Mouse (Mus musculus): ENCODE data around the gene C530008M17Rik. TPM values are rescaled to one million over a fixed set of nuclear protein-coding genes. Genes with fewer than 3 reads are reported as not detected.

The C530008M17Rik gene
- polyA plus RNA-seq, 1 experiment from 2014 or later, result 18.9 TPM

GRCm38 (mm10) chr5:76857103-76858015, 201.0 kb downstream of the C530008M17Rik start:
- DNase-seq (ENCODE audit: low spot score), result peak; percentile 36
- H3K4me2 ChIP-seq (ENCODE audit: low read depth, low read length), result peak overlapping the region; percentile 21
- peaks cover 4% of the 10 kb centered on the region for H3K4me1 ChIP-seq (ENCODE audit: control insufficient read depth, insufficient read depth, low read length)
- H3K36me3 ChIP-seq (replicated peaks; ENCODE audit: control insufficient read depth, insufficient read depth, low read depth, low read length), result no peaks in the 10 kb centered on the region
- H3K27me3 ChIP-seq (ENCODE audit: control insufficient read depth, insufficient read depth, low read length), result peaks cover 19% of the 10 kb centered on the region
- H3K9ac ChIP-seq (replicated peaks; ENCODE audit: low read length), result peak overlapping the region; percentile 34
- 8% methylated on average over 62 of the region's 62 CpGs for WGBS
- no peak overlapping the region for H3K27ac ChIP-seq (replicated peaks; ENCODE audit: low read depth, low read length)
- ATAC-seq (replicated peaks; ENCODE audit: insufficient number of reproducible peaks, low FRiP score, low TSS enrichment, low read depth), result no peak
- peak overlapping the region; percentile 27 for H3K4me3 ChIP-seq (ENCODE audit: low read depth, low read length)
- no peaks in the 10 kb centered on the region for H3K9me3 ChIP-seq (replicated peaks; ENCODE audit: control insufficient read depth, low read length)

DNA sequence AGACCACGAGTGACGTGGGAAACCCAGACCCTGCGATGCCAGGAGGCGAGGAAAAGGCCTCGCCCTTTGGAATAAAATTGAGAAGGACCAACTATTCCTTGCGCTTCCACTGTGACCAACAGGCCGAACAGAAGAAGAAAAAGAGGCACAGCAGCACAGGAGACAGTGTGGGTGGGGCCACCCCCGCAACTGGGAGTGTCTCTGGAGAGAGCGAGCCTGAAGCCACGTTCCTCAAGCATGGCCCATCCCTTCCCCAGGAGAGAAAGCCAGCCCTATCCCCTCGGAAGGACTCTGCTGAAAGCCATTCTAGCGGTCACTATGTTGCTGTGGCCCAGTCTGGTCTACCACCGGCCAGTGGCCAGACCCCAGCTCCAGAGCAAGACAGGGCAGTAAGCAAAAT, 202.1 kb downstream of the C530008M17Rik start:
- no peak overlapping the region for H3K9ac ChIP-seq (replicated peaks; ENCODE audit: low read length)
- H3K4me2 ChIP-seq (ENCODE audit: low read depth, low read length), result no peak overlapping the region
- ATAC-seq (replicated peaks; ENCODE audit: insufficient number of reproducible peaks, low FRiP score, low TSS enrichment, low read depth) (no peak), DNase-seq (ENCODE audit: low spot score) (no peak)
- 66% methylated on average over 13 of the region's 13 CpGs for WGBS
- H3K9me3 ChIP-seq (replicated peaks; ENCODE audit: control insufficient read depth, low read length), result no peaks in the 10 kb centered on the region
- no peaks in the 10 kb centered on the region for H3K36me3 ChIP-seq (replicated peaks; ENCODE audit: control insufficient read depth, insufficient read depth, low read depth, low read length)
- no peak overlapping the region for H3K27ac ChIP-seq (replicated peaks; ENCODE audit: low read depth, low read length)
- H3K4me1 ChIP-seq (ENCODE audit: control insufficient read depth, insufficient read depth, low read length), result peaks cover 4% of the 10 kb centered on the region
- H3K4me3 ChIP-seq (ENCODE audit: low read depth, low read length), result no peak overlapping the region; the same call in 1 of the 2 replicates
- H3K27me3 ChIP-seq (ENCODE audit: control insufficient read depth, insufficient read depth, low read length), result peaks cover 19% of the 10 kb centered on the region

DNA sequence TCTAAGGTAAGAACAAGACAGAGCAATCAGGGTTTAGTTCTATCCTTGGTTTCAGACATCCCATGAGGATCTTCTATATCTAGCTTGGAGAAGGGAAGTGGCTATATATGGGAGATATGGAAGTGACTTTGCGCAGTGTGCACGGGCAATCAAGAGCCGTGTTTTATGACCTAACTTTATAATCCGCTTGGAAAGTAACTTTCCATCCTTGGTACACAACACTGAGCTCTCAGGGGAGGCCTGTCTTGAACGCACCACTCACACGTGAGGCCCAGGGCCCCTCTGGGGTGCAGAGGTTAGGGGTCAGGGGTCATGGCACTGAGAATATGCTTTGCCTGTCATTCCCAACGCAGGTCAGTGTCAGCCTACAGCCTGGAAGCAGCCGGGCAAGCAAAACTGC, 210.5 kb downstream of the C530008M17Rik start:
- no peak overlapping the region for H3K9ac ChIP-seq (replicated peaks; ENCODE audit: low read length)
- no peaks in the 10 kb centered on the region for H3K4me1 ChIP-seq (ENCODE audit: control insufficient read depth, insufficient read depth, low read length)
- H3K9me3 ChIP-seq (replicated peaks; ENCODE audit: control insufficient read depth, low read length), result no peaks in the 10 kb centered on the region
- no peaks in the 10 kb centered on the region for H3K27me3 ChIP-seq (ENCODE audit: control insufficient read depth, insufficient read depth, low read length)
- no peak overlapping the region for H3K4me2 ChIP-seq (ENCODE audit: low read depth, low read length)
- no peak overlapping the region for H3K27ac ChIP-seq (replicated peaks; ENCODE audit: low read depth, low read length)
- H3K4me3 ChIP-seq (ENCODE audit: low read depth, low read length), result no peak overlapping the region
- 63% methylated on average over 8 of the region's 8 CpGs for WGBS
- no peaks in the 10 kb centered on the region for H3K36me3 ChIP-seq (replicated peaks; ENCODE audit: control insufficient read depth, insufficient read depth, low read depth, low read length)
- no peak for ATAC-seq (replicated peaks; ENCODE audit: insufficient number of reproducible peaks, low FRiP score, low TSS enrichment, low read depth)
- DNase-seq (ENCODE audit: low spot score), result no peak

GRCm38 (mm10) chr5:76868693-76869286, 212.5 kb downstream of the C530008M17Rik start:
- peak overlapping the region; percentile 25; the same call in 1 of the 2 replicates for H3K4me3 ChIP-seq (ENCODE audit: low read depth, low read length)

DNA sequence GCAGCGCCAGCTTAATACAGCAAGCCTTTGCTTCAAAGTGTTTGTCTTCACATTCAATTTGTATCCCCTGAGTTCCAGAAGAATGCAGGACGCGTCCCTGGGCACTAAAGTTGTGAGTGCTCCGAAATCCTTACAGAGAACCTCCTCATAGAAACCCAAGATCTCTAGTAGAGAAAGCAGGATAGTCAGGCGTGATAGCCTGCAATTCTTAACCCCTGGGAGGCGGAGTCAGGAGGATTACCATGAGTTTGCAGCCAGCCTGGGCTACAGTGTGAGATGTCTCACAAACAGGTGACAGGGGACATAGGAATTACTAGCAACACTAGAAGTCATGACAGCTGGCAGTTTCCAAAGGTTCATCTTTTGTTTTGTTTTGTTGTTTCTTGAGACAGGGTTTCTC, 213.2 kb downstream of the C530008M17Rik start:
- Histone ChIP-seq H3K27me3 (ENCODE audit: control insufficient read depth, insufficient read depth, low read length) (no peaks in the 10 kb centered on the region), H3K9me3 (replicated peaks; ENCODE audit: control insufficient read depth, low read length) (no peaks in the 10 kb centered on the region), H3K4me1 (ENCODE audit: control insufficient read depth, insufficient read depth, low read length) (no peaks in the 10 kb centered on the region), H3K4me3 (ENCODE audit: low read depth, low read length) (peak overlapping the region; percentile 25; the same call in 1 of the 2 replicates), H3K4me2 (ENCODE audit: low read depth, low read length) (peak overlapping the region; percentile 34; the same call in 1 of the 2 replicates), H3K36me3 (replicated peaks; ENCODE audit: control insufficient read depth, insufficient read depth, low read depth, low read length) (no peaks in the 10 kb centered on the region), H3K27ac (replicated peaks; ENCODE audit: low read depth, low read length) (no peak overlapping the region), H3K9ac (replicated peaks; ENCODE audit: low read length) (no peak overlapping the region)
- 50% methylated on average over 6 of the region's 6 CpGs for WGBS
- DNase-seq (ENCODE audit: low spot score), result no peak
- no peak for ATAC-seq (replicated peaks; ENCODE audit: insufficient number of reproducible peaks, low FRiP score, low TSS enrichment, low read depth)

More at GRCm38 (mm10) chr5:76868693-76869286, 212.5 kb downstream of the C530008M17Rik start:
- H3K27ac ChIP-seq (replicated peaks; ENCODE audit: low read depth, low read length), result no peak overlapping the region
- DNase-seq (ENCODE audit: low spot score) (peak; percentile 77), ATAC-seq (replicated peaks; ENCODE audit: insufficient number of reproducible peaks, low FRiP score, low TSS enrichment, low read depth) (0 out of 2 replicates have a peak, but pooled peaks have one; percentile 74)
- no peaks in the 10 kb centered on the region for H3K4me1 ChIP-seq (ENCODE audit: control insufficient read depth, insufficient read depth, low read length)
- WGBS, result 21% methylated on average over 16 of the region's 16 CpGs
- H3K36me3 ChIP-seq (replicated peaks; ENCODE audit: control insufficient read depth, insufficient read depth, low read depth, low read length), result no peaks in the 10 kb centered on the region
- H3K9ac ChIP-seq (replicated peaks; ENCODE audit: low read length), result no peak overlapping the region
- H3K4me2 ChIP-seq (ENCODE audit: low read depth, low read length), result peak overlapping the region; percentile 34
- H3K27me3 ChIP-seq (ENCODE audit: control insufficient read depth, insufficient read depth, low read length), result no peaks in the 10 kb centered on the region
- H3K9me3 ChIP-seq (replicated peaks; ENCODE audit: control insufficient read depth, low read length), result no peaks in the 10 kb centered on the region

DNA sequence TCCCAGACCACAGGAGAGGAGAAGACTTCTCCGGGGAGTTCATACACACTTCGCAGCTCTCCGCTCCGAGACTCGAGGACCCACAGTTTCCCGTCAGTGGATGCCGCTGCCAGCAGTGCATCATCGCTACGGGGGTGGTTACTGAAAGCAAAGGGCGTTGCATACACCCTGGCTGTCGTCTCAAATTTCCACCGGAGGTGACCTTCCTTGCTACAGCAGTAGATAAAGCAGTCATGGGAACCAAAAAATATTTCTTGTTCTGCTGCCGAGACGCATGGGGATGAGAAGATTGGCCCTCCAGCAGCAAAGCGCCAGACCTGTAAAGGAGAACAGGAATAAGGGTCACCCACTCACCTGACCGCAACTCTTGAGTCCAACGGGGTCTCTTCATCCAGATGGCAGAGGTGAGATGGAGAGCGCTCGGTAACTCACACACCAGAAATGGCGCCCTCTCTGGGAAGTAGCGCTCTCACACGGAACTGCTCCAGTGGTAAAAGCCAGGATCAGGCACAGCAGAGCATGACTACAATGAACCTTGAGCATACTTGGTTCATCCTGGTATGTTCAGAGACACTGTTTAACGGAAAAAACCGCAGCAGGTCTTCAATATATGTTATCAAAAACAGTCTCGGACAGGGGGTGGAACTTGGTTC, 219.9 kb downstream of the C530008M17Rik start:
- no peaks in the 10 kb centered on the region for H3K27me3 ChIP-seq (ENCODE audit: control insufficient read depth, insufficient read depth, low read length)
- no peak overlapping the region for H3K9ac ChIP-seq (replicated peaks; ENCODE audit: low read length)
- 90% methylated on average over 25 of the region's 25 CpGs for WGBS
- DNase-seq (ENCODE audit: low spot score) (no peak), ATAC-seq (replicated peaks; ENCODE audit: insufficient number of reproducible peaks, low FRiP score, low TSS enrichment, low read depth) (no peak)
- no peak overlapping the region for H3K27ac ChIP-seq (replicated peaks; ENCODE audit: low read depth, low read length)
- H3K4me3 ChIP-seq (ENCODE audit: low read depth, low read length), result no peak overlapping the region
- no peaks in the 10 kb centered on the region for H3K9me3 ChIP-seq (replicated peaks; ENCODE audit: control insufficient read depth, low read length)
- no peak overlapping the region for H3K4me2 ChIP-seq (ENCODE audit: low read depth, low read length)
- H3K36me3 ChIP-seq (replicated peaks; ENCODE audit: control insufficient read depth, insufficient read depth, low read depth, low read length), result no peaks in the 10 kb centered on the region; the same call in 1 of the 2 replicates
- no peaks in the 10 kb centered on the region for H3K4me1 ChIP-seq (ENCODE audit: control insufficient read depth, insufficient read depth, low read length)

- 88% methylated on average over 1 of the region's 1 CpGs for WGBS
- no peak for DNase-seq (ENCODE audit: low spot score)
- no peak for ATAC-seq (replicated peaks; ENCODE audit: insufficient number of reproducible peaks, low FRiP score, low TSS enrichment, low read depth)
- H3K27me3 ChIP-seq (ENCODE audit: control insufficient read depth, insufficient read depth, low read length), result no peaks in the 10 kb centered on the region
- H3K36me3 ChIP-seq (replicated peaks; ENCODE audit: control insufficient read depth, insufficient read depth, low read depth, low read length), result no peaks in the 10 kb centered on the region; the same call in 1 of the 2 replicates
- no peaks in the 10 kb centered on the region for H3K4me1 ChIP-seq (ENCODE audit: control insufficient read depth, insufficient read depth, low read length)
- H3K4me3 ChIP-seq (ENCODE audit: low read depth, low read length), result no peak overlapping the region
- no peaks in the 10 kb centered on the region for H3K9me3 ChIP-seq (replicated peaks; ENCODE audit: control insufficient read depth, low read length)
- no peak overlapping the region for H3K27ac ChIP-seq (replicated peaks; ENCODE audit: low read depth, low read length)
- no peak overlapping the region for H3K4me2 ChIP-seq (ENCODE audit: low read depth, low read length)
- H3K9ac ChIP-seq (replicated peaks; ENCODE audit: low read length), result no peak overlapping the region
These were observed 227.8 kb downstream of the C530008M17Rik start for GRCm38 (mm10) chr5:76884107-76884506.

All from embryonic facial prominence, embryonic 11.5 days (tissue).